Mouse (Mus musculus): Measurements from ENCODE around the gene M1ap. TPM values are rescaled to one million over a fixed set of nuclear protein-coding genes. Genes with fewer than 3 reads are reported as not detected.

M1ap gene
- polyA plus RNA-seq, 1 experiment from 2014 or later, result 0.25 TPM

DNA sequence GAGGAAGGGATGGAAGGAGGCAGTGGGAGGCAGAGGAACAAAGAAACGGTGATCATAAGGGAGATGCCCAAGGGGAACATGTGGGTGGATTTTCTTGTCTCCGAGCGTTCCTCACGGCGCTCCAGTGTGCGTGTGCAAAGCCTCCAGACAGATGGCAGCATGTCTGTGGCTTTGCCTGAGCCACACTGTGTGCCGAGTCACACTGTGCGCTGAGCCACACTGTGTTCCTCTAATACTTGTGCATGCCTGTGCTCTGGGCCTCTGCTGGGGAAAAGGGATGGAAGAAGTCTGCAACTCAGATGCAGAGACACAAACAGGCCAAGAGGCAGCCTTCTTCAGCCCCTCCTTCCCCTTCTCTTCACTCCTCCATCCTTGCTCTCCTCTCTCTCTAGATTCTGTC, 80.6 kb downstream of the M1ap start:
- no peak overlapping the region for H3K4me3 ChIP-seq
- peaks cover 36% of the 10 kb centered on the region for H3K27me3 ChIP-seq
- H3K4me2 ChIP-seq, result no peak overlapping the region
- peak overlapping the region; percentile 57; the same call in 1 of the 2 replicates for H3K27ac ChIP-seq
- ATAC-seq (ENCODE audit: insufficient number of reproducible peaks, insufficient read depth, low FRiP score, low TSS enrichment, low read depth), result no peak
- no peaks in the 10 kb centered on the region for H3K36me3 ChIP-seq
- H3K9me3 ChIP-seq, result no peaks in the 10 kb centered on the region
- peaks cover 54% of the 10 kb centered on the region for H3K4me1 ChIP-seq
- WGBS, result 59% methylated on average over 8 of the region's 8 CpGs
- no peak overlapping the region for H3K9ac ChIP-seq

DNA sequence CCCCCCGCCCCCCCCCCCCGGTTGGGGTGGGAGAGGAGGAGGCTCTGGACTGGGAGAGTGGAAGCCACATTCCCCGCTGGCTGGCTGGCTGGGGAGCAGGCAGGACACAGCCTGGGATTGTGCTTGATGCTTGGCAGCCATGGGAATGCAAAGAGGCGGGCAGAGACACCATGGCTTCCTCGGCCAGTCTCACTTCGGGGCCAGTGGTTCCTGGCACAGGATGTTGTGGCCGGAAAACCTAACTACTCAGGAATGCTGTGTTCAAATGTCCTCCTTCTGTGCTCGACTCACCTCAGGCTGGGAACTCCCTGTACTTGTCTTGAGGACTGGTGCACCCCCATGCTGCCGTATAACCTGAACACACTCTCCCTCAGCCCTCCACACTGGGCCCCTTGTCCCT, 81.0 kb downstream of the M1ap start:
- Histone ChIP-seq H3K36me3 (no peaks in the 10 kb centered on the region), H3K27ac (peak overlapping the region; percentile 57; the same call in 1 of the 2 replicates), H3K27me3 (peaks cover 41% of the 10 kb centered on the region), H3K4me1 (peaks cover 58% of the 10 kb centered on the region), H3K4me2 (no peak overlapping the region), H3K9me3 (no peaks in the 10 kb centered on the region), H3K4me3 (no peak overlapping the region), H3K9ac (no peak overlapping the region)
- peak; percentile 12 for ATAC-seq (ENCODE audit: insufficient number of reproducible peaks, insufficient read depth, low FRiP score, low TSS enrichment, low read depth)
- 36% methylated on average over 8 of the region's 9 CpGs for WGBS

DNA sequence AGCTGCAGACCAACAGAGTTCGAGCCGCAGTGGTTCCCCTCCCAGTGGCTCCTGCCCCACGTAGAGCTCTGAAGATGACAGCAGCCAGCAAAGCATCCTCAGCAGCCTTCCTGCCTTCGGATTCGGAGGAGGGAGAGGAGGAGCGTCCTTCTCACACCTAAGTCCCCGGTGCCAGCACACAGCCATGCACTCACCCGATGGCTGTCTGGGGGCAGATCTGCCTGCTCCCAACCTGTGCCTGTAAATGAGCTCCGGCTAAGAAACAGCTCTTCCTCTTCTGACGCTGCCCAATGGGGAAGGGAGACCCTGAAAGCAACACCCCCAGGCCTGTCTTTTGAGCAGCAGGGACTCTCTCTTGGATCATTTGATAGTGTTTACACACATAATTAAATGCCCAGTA, 83.1 kb downstream of the M1ap start:
- H3K9me3 ChIP-seq, result no peaks in the 10 kb centered on the region
- peak overlapping the region; percentile 44 for H3K9ac ChIP-seq
- H3K4me1 ChIP-seq, result peaks cover 69% of the 10 kb centered on the region
- H3K36me3 ChIP-seq, result no peaks in the 10 kb centered on the region
- no peak overlapping the region for H3K27ac ChIP-seq
- no peak for ATAC-seq (ENCODE audit: insufficient number of reproducible peaks, insufficient read depth, low FRiP score, low TSS enrichment, low read depth)
- H3K27me3 ChIP-seq, result peaks cover 48% of the 10 kb centered on the region
- no peak overlapping the region for H3K4me3 ChIP-seq
- WGBS, result 23% methylated on average over 10 of the region's 10 CpGs
- no peak overlapping the region for H3K4me2 ChIP-seq

DNA sequence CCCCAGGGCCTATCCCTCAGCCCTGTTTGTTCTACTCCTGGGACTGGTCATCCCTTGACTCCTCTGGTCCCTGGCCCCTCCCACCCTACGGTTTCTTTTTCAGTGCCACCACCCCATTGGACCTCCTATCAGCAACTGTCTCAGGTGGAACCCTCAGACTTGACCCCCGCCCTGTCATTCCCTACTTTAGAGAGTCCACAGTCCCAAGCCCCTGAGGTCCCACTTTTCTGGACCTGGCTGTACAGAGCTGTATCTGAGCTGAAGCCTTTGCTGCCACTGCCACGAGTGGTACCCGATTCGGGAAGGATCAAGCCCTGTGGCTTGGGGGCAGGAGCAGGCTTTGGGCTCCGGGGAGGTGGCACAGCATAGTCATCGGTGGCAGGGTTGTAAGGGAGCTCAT, 84.4 kb downstream of the M1ap start:
- Histone ChIP-seq H3K4me1 (peaks cover 78% of the 10 kb centered on the region), H3K4me2 (0 out of 2 replicates have a peak overlapping the region, but pooled peaks have one; percentile 88), H3K9ac (0 out of 2 replicates have a peak overlapping the region, but pooled peaks have one; percentile 32), H3K4me3 (no peak overlapping the region), H3K27ac (no peak overlapping the region), H3K27me3 (peaks cover 48% of the 10 kb centered on the region), H3K36me3 (no peaks in the 10 kb centered on the region), H3K9me3 (no peaks in the 10 kb centered on the region)
- no peak for ATAC-seq (ENCODE audit: insufficient number of reproducible peaks, insufficient read depth, low FRiP score, low TSS enrichment, low read depth)
- 64% methylated on average over 7 of the region's 7 CpGs for WGBS

DNA sequence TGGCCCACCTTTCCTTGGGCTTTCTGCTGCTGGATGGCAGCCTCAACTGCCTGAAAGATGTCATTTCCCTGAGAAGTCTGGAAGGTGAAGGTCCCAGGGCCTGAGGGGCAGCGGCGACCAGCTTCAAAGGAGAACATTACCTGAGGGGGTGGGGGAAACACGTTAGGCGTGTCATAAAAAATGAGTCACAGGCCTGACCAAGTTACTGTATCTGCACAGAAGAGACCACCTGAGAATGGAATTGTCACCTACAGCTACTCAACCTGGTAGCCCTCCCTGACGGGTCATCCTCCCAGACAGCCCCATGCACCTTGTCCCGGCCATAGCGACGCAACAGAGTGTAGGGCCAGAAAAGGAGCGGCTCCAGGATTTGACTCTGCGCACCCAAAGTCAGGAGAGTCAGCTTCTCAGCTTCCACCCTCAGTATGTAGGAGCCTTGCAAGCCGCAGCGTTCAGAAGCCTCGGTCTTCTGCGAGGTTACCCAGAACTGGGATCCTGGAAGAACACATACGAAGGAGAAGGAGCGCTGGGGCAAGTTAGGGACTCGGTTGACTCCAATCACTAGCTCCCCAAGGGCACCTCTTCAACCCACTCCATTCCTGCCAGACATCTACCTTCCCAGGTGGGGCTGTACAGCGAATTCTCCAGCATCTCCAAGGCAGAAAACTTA, 85.4 kb downstream of the M1ap start:
- no peak for ATAC-seq (ENCODE audit: insufficient number of reproducible peaks, insufficient read depth, low FRiP score, low TSS enrichment, low read depth)
- 19% methylated on average over 18 of the region's 18 CpGs for WGBS
- H3K9ac ChIP-seq, result peak overlapping the region; percentile 73

DNA sequence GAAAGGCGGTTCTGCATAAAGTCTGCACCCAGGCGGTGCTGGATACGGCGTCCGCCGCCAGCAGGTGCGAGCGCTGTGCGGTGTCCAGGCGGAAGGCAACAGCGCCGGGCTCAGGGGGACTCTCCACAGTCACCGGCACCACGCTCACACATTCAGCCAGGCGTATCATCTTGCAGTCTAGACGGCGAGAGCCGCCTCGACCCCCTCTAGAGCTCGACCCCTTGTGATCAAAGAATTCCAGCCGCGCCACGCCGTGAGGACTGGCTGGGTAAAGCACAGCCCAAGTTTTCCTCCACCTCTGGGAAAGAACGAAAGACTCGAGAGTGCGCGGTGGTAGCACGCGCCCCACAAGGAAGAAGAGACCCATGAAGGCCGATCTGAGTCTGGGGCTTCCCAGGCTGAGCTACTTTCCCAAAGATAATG, 86.1 kb downstream of the M1ap start:
- peak overlapping the region; percentile 59 for H3K4me3 ChIP-seq
- WGBS, result under 1% methylated on average over 31 of the region's 31 CpGs
- peak overlapping the region; percentile 88 for H3K4me2 ChIP-seq
- H3K4me1 ChIP-seq, result peaks cover 69% of the 10 kb centered on the region
- peak overlapping the region; percentile 73 for H3K9ac ChIP-seq
- peak overlapping the region; percentile 75 for H3K27ac ChIP-seq
- peaks cover 48% of the 10 kb centered on the region for H3K27me3 ChIP-seq
- H3K9me3 ChIP-seq, result no peaks in the 10 kb centered on the region
- ATAC-seq (ENCODE audit: insufficient number of reproducible peaks, insufficient read depth, low FRiP score, low TSS enrichment, low read depth), result peak; percentile 4; the same call in 1 of the 2 replicates
- H3K36me3 ChIP-seq, result no peaks in the 10 kb centered on the region

More for the DNA sequence above, 85.4 kb downstream of the M1ap start:
- Histone ChIP-seq H3K27me3 (peaks cover 48% of the 10 kb centered on the region), H3K9me3 (no peaks in the 10 kb centered on the region), H3K4me1 (peaks cover 76% of the 10 kb centered on the region), H3K4me2 (peak overlapping the region; percentile 88), H3K4me3 (peak overlapping the region; percentile 59), H3K27ac (no peak overlapping the region), H3K36me3 (no peaks in the 10 kb centered on the region)

DNA sequence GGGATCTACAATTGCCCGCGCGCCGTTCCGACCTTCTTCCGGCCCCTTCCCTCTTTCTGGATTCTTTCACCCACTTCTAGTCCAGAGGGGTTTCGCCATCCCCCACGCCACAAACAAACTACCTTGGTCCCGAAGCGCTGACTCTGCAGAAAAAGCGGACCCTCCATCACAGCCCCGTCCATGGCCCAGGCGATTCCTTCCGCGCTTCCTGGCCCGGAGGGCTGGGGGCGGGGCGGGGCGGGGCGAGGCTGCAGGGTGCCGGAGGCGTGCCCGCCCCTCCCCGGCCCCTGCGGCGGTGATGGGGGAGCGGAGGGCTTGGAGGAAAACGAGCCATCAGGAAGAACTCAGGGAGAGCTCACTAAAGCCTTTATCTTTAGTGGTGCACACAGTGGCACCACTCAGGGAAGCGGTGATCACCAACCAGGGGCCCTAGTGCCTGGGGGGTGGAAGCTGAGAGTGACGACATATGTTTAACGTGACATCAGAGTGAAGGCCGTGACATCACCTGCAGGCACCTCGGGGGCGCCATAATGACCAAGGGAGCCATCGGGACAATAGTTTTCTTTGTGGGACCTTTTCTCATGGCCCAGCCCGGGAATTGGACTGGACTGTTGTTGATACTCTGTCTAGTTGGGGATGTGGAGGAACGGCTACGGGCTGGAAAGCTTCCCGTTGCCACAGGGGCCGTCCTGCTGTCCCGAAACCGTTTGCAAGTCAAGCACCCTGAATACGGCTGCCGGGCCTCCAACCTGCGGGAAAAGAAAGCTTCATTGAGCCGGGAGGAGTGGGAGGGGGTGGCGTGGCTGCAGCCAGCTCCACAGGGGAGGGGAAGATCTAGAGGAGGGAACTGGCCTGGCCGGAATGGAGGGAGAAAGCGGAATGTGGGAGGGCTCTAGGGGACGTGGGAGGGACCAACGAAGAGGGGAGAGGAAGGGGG, 86.8 kb downstream of the M1ap start, which contains the start of the genes Dok1 and Loxl3:
Gene Dok1, minus strand, starts transcription at position 223 of the 937 bp plus-strand sequence.
Gene Loxl3, plus strand, starts transcription at position 925 of the 937 bp plus-strand sequence.
- H3K27ac ChIP-seq, result peak within 1 kb of the TSS; percentile 75
- ATAC-seq (ENCODE audit: insufficient number of reproducible peaks, insufficient read depth, low FRiP score, low TSS enrichment, low read depth), result peak; percentile 56
- no peaks in the 10 kb centered on the region for H3K9me3 ChIP-seq
- H3K4me1 ChIP-seq, result peaks cover 68% of the 10 kb centered on the region
- H3K36me3 ChIP-seq, result no peaks in the 10 kb centered on the region
- peak within 1 kb of the TSS; percentile 88 for H3K4me2 ChIP-seq
- peaks cover 48% of the 10 kb centered on the region for H3K27me3 ChIP-seq
- under 1% methylated on average over 51 of the region's 51 CpGs for WGBS
- peak within 1 kb of the TSS; percentile 73 for H3K9ac ChIP-seq
- H3K4me3 ChIP-seq, result peak within 1 kb of the TSS; percentile 59

DNA sequence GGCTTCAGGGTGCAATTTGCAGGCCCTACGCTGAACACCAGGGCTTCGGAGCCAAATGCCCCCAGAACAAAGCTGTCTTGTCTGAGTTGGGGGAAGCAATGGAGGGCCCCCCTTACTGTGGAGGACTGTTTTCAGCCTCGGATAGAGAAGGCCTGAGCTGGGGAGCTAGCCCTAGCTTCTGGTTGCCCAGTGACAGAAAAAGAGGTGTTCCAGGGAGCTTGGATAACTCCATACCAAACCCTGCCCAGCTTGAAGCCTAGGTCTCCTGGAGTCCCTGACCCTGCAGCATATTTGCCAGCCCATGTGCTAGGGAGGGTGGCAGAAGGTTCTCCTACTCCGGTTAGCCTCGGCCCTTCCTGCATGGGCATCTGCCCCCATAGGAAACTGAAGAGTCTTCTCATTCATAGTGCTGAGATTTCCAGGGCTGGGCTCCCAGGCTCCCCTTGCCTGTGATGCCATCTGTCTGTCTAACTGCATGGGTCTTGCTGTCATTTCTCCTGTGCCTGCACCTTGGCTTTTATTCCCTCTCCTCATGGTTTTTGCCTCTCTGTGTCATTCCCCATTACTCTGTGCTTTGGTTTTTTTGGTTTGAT, 87.9 kb downstream of the M1ap start:
- peak overlapping the region; percentile 75 for H3K27ac ChIP-seq
- H3K4me2 ChIP-seq, result peak overlapping the region; percentile 88
- no peaks in the 10 kb centered on the region for H3K36me3 ChIP-seq
- WGBS, result 15% methylated on average over 5 of the region's 5 CpGs
- no peak for ATAC-seq (ENCODE audit: insufficient number of reproducible peaks, insufficient read depth, low FRiP score, low TSS enrichment, low read depth)
- H3K27me3 ChIP-seq, result peaks cover 39% of the 10 kb centered on the region
- no peaks in the 10 kb centered on the region for H3K9me3 ChIP-seq
- peaks cover 63% of the 10 kb centered on the region for H3K4me1 ChIP-seq
- H3K9ac ChIP-seq, result peak overlapping the region; percentile 73
- H3K4me3 ChIP-seq, result peak overlapping the region; percentile 59

DNA sequence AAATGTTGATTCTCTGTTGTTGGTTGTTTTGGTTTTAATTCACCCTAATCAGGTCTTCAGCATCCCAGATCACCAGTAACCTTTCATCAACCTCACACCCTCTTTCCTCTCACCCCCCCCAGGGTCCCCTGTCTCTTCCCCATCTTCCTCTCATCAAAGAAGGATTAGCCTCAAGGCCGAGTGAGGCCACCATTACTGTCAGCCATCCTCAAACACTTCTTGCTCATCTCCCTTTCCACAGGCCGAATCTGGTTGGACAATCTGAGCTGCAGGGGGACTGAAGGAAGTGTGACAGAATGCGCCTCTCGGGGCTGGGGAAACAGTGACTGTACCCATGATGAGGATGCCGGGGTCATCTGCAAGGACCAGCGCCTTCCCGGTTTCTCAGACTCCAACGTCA, 90.5 kb downstream of the M1ap start:
- H3K27me3 ChIP-seq, result peaks cover 13% of the 10 kb centered on the region
- ATAC-seq (ENCODE audit: insufficient number of reproducible peaks, insufficient read depth, low FRiP score, low TSS enrichment, low read depth), result no peak
- H3K4me1 ChIP-seq, result peaks cover 42% of the 10 kb centered on the region
- no peak overlapping the region for H3K27ac ChIP-seq
- H3K9me3 ChIP-seq, result no peaks in the 10 kb centered on the region
- WGBS, result 75% methylated on average over 8 of the region's 8 CpGs
- H3K4me2 ChIP-seq, result no peak overlapping the region
- H3K9ac ChIP-seq, result no peak overlapping the region
- H3K36me3 ChIP-seq, result no peaks in the 10 kb centered on the region
- no peak overlapping the region for H3K4me3 ChIP-seq

DNA sequence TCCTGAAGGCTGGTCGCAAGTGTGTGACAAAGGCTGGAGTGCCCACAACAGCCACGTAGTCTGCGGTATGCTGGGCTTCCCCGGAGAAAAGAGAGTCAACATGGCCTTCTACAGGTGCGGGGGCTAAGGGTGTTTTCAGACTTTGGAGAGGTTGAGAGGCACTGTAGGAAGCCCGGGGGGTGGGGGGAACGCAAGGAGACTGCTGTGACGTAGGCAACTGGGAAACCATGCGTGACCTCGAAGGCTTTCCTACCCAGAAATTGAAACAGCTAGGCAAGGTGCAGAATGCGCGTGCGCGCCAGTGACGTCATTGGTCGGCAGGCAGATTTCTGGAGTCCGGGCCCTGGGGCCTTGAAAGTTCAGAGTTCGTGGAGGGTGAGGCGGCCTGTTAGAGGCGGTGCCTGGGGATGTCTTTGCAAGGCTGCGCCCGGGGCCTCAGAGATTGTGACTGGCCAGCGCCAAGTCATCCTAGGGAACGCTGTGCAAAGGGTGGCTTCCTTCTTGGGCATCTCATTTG, 91.9 kb downstream of the M1ap start:
- peak overlapping the region; percentile 62 for H3K4me2 ChIP-seq
- H3K4me3 ChIP-seq, result peak overlapping the region; percentile 33
- H3K27ac ChIP-seq, result no peak overlapping the region
- no peaks in the 10 kb centered on the region for H3K9me3 ChIP-seq
- 0 out of 2 replicates have a peak, but pooled peaks have one; percentile 32 for ATAC-seq (ENCODE audit: insufficient number of reproducible peaks, insufficient read depth, low FRiP score, low TSS enrichment, low read depth)
- peaks cover 4% of the 10 kb centered on the region; the same call in 1 of the 2 replicates for H3K27me3 ChIP-seq
- H3K9ac ChIP-seq, result peak overlapping the region; percentile 57
- no peaks in the 10 kb centered on the region for H3K36me3 ChIP-seq
- peaks cover 31% of the 10 kb centered on the region for H3K4me1 ChIP-seq
- 11% methylated on average over 24 of the region's 24 CpGs for WGBS

DNA sequence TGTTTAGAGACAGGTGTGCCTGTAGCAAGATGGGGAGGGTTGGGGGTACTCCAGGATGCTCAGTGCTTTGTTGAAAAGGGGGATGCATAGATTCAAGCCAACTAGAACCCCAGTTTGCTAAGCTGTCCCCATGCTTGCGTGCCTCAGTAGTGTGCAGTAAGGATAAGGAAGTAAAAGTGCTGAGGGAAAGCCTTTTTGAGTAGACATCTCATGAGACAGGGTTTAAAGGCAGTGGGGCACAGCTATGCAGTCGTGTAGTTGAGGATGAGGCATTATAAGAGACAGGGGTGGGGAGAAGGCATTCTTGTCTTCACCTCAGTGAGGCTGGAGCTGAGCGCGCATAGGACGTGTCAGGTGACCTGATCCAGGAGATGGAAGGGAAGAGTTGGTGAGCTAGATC, 93.9 kb downstream of the M1ap start:
- no peak for ATAC-seq (ENCODE audit: insufficient number of reproducible peaks, insufficient read depth, low FRiP score, low TSS enrichment, low read depth)
- Histone ChIP-seq H3K4me3 (no peak overlapping the region), H3K27ac (no peak overlapping the region), H3K9ac (no peak overlapping the region), H3K4me1 (peaks cover 11% of the 10 kb centered on the region), H3K36me3 (no peaks in the 10 kb centered on the region), H3K27me3 (no peaks in the 10 kb centered on the region; the same call in 1 of the 2 replicates), H3K9me3 (no peaks in the 10 kb centered on the region), H3K4me2 (no peak overlapping the region)
- 82% methylated on average over 5 of the region's 5 CpGs for WGBS

Measured in embryonic facial prominence, embryonic 13.5 days (tissue).